Mouse (Mus musculus) hindbrain, embryonic 10.5 days (tissue): ENCODE measurements at regions not wholly inside any gene's neighbourhood (a gene's known extent, or its start where the extent isn't known, plus 50 kb on each side); places are given as distances from the start of the nearest gene placed in this dataset.

Experiments used
- DNase-seq: peaks from one replicate; pipeline ENCODE4 v3.0.0-alpha.2; 2017; ENCODE audit warnings: low spot score
- H3K27ac ChIP-seq: fragments of 300-500 bp; sonication (generic); 2 replicates; pipeline ENCODE4 v1.5.1; 2016; ENCODE audit warnings: mild to moderate bottlenecking, moderate library complexity
- H3K27me3 ChIP-seq: fragments of 300-500 bp; sonication (generic); 2 replicates; pipeline ENCODE4 v1.6.1; 2016; ENCODE audit warnings: mild to moderate bottlenecking; ENCODE audit not compliant: poor library complexity, insufficient read depth, severe bottlenecking
- H3K36me3 ChIP-seq: fragments of 300-500 bp; sonication (generic); 2 replicates; pipeline ENCODE4 v1.6.1; 2016; ENCODE audit warnings: mild to moderate bottlenecking, moderate library complexity
- H3K4me1 ChIP-seq: fragments of 300-500 bp; sonication (generic); replicated peaks from 2 replicates; pipeline ENCODE4 v1.6.1; 2016; ENCODE audit warnings: mild to moderate bottlenecking
- H3K4me3 ChIP-seq: fragments of 300-500 bp; sonication (generic); 2 replicates; pipeline ENCODE4 v1.5.1; 2016; ENCODE audit warnings: mild to moderate bottlenecking, moderate library complexity
- H3K9me3 ChIP-seq: fragments of 300-500 bp; sonication (generic); 2 replicates; pipeline ENCODE4 v1.6.1; 2016; ENCODE audit warnings: mild to moderate bottlenecking, moderate library complexity
- WGBS: fragments of 180-500 bp; shearing (Covaris S2); methylation state at CpG from one replicate; pipeline ENCODE4 v1.1.7; 2016; 5-methylcytosine and 5-hydroxymethylcytosine counted together

- H3K36me3 ChIP-seq, result no peaks in the 10 kb centered on the region
- no peak overlapping the region for H3K4me3 ChIP-seq
- no peaks in the 10 kb centered on the region for H3K27me3 ChIP-seq
- DNase-seq, result no peak
- no peak overlapping the region for H3K27ac ChIP-seq
- no peaks in the 10 kb centered on the region for H3K4me1 ChIP-seq
- 74% methylated on average over 2 of the region's 2 CpGs for WGBS
- H3K9me3 ChIP-seq, result no peaks in the 10 kb centered on the region
Measured at GRCm38 (mm10) chrX:47536130-47536529, 356.6 kb downstream of the Smarca1 start.

GRCm38 (mm10) chrX:47495056-47495455 is 397.7 kb downstream of the Smarca1 start:
- no peaks in the 10 kb centered on the region for H3K9me3 ChIP-seq
- no peak overlapping the region for H3K27ac ChIP-seq
- no peak overlapping the region for H3K4me3 ChIP-seq
- DNase-seq, result no peak
- no peaks in the 10 kb centered on the region for H3K27me3 ChIP-seq
- no peaks in the 10 kb centered on the region for H3K4me1 ChIP-seq
- 55% methylated on average over 2 of the region's 2 CpGs for WGBS
- H3K36me3 ChIP-seq, result no peaks in the 10 kb centered on the region

GRCm38 (mm10) chrX:47482728-47483127 is 410.0 kb downstream of the Smarca1 start:
- H3K27me3 ChIP-seq, result no peaks in the 10 kb centered on the region
- no peaks in the 10 kb centered on the region for H3K36me3 ChIP-seq
- no peaks in the 10 kb centered on the region for H3K4me1 ChIP-seq
- no peaks in the 10 kb centered on the region for H3K9me3 ChIP-seq
- no peak overlapping the region for H3K4me3 ChIP-seq
- WGBS, result 70% methylated on average over 3 of the region's 3 CpGs
- DNase-seq, result no peak
- H3K27ac ChIP-seq, result no peak overlapping the region

GRCm38 (mm10) chrX:47478226-47478625 is 414.5 kb downstream of the Smarca1 start:
- H3K9me3 ChIP-seq, result no peaks in the 10 kb centered on the region
- H3K27ac ChIP-seq, result no peak overlapping the region
- H3K27me3 ChIP-seq, result no peaks in the 10 kb centered on the region
- no peak for DNase-seq
- no peak overlapping the region for H3K4me3 ChIP-seq
- 74% methylated on average over 4 of the region's 4 CpGs for WGBS
- no peaks in the 10 kb centered on the region for H3K4me1 ChIP-seq
- no peaks in the 10 kb centered on the region for H3K36me3 ChIP-seq

GRCm38 (mm10) chrX:47466721-47467499 is 425.9 kb downstream of the Smarca1 start:
- Histone ChIP-seq H3K9me3 (no peaks in the 10 kb centered on the region), H3K36me3 (no peaks in the 10 kb centered on the region), H3K27me3 (no peaks in the 10 kb centered on the region), H3K4me3 (no peak overlapping the region), H3K4me1 (no peaks in the 10 kb centered on the region), H3K27ac (no peak overlapping the region)
- no peak for DNase-seq
- WGBS, result 56% methylated on average over 5 of the region's 5 CpGs

- Histone ChIP-seq H3K4me3 (no peak overlapping the region), H3K36me3 (no peaks in the 10 kb centered on the region), H3K4me1 (no peaks in the 10 kb centered on the region), H3K27ac (0 out of 2 replicates have a peak overlapping the region, but pooled peaks have one; percentile 16), H3K9me3 (no peaks in the 10 kb centered on the region), H3K27me3 (no peaks in the 10 kb centered on the region)
- peak; percentile 2 for DNase-seq
- 51% methylated on average over 9 of the region's 9 CpGs for WGBS
Measured at GRCm38 (mm10) chrX:47461660-47462490, 430.9 kb downstream of the Smarca1 start.
